Mouse (Mus musculus) limb, embryonic 11.5 days (tissue): ENCODE measurements around the gene Adra2c. TPM values are rescaled to one million over a fixed set of nuclear protein-coding genes. Genes with fewer than 3 reads are reported as not detected.
A peak's percentile ranks its signal among the peaks of the same experiment; 100 is the strongest.

Experiments used
- ATAC-seq: fragments of 200-750 bp; cut with Nextera tagmentation; 2 replicates; pipeline ENCODE4 v1.8.0; 2017; ENCODE audit warnings: low read depth; ENCODE audit not compliant: insufficient number of reproducible peaks, low FRiP score, low TSS enrichment
- DNase-seq: peaks from one replicate; pipeline ENCODE4 v3.0.0-alpha.2; 2015; ENCODE audit warnings: low spot score
- H3K27ac ChIP-seq: fragments of 300-500 bp; sonication (generic); replicated peaks from 2 replicates; pipeline ENCODE4 v1.5.1; 2014; ENCODE audit warnings: low read depth, mild to moderate bottlenecking, low read length
- H3K27me3 ChIP-seq: fragments of 300-500 bp; sonication (generic); 2 replicates; pipeline ENCODE4 v1.6.1; 2014; ENCODE audit warnings: mild to moderate bottlenecking, low read length, mixed read lengths; ENCODE audit not compliant: control insufficient read depth, insufficient read depth
- H3K36me3 ChIP-seq: fragments of 300-500 bp; sonication (generic); 2 replicates; pipeline ENCODE4 v1.6.1; 2014; ENCODE audit warnings: mild to moderate bottlenecking, low read length, moderate library complexity, mixed read lengths; ENCODE audit not compliant: control insufficient read depth, insufficient read depth
- H3K4me1 ChIP-seq: fragments of 300-500 bp; sonication (generic); 2 replicates; pipeline ENCODE4 v1.6.1; 2014; ENCODE audit warnings: low read length, mixed read lengths; ENCODE audit not compliant: control insufficient read depth, insufficient read depth
- H3K4me2 ChIP-seq: fragments of 300-500 bp; sonication (generic); 2 replicates; pipeline ENCODE4 v1.6.1; 2014; ENCODE audit warnings: low read depth, mild to moderate bottlenecking, moderate library complexity; ENCODE audit not compliant: severe bottlenecking
- H3K4me3 ChIP-seq: fragments of 300-500 bp; sonication (generic); 2 replicates; pipeline ENCODE4 v1.5.1; 2014; ENCODE audit warnings: low read depth, low read length
- H3K9ac ChIP-seq: fragments of 300-500 bp; sonication (generic); 2 replicates; pipeline ENCODE4 v1.6.1; 2014; ENCODE audit warnings: mild to moderate bottlenecking, low read length
- H3K9me3 ChIP-seq: fragments of 300-500 bp; sonication (generic); 2 replicates; pipeline ENCODE4 v1.6.1; 2016; ENCODE audit warnings: low read length; ENCODE audit not compliant: control insufficient read depth
- WGBS: fragments of 180-500 bp; shearing (Covaris S2); extraction: QIAGEN DNeasy Blood & Tissue Kit; methylation state at CpG from one replicate; pipeline ENCODE4 v1.1.7; 2014; 5-methylcytosine and 5-hydroxymethylcytosine counted together
- polyA plus RNA-seq: library from polyadenylated mRNA; unstranded; fragments of >200 nt; fragmentation: Nextera tagmentation; extraction: Ambion mirVana; gene quantifications from 2 replicates; pipeline ENCODE4 v1.2.1, GENCODE M21; 2014

The Adra2c gene
- polyA plus RNA-seq, 1 experiment from 2014 or later: not detected

DNA sequence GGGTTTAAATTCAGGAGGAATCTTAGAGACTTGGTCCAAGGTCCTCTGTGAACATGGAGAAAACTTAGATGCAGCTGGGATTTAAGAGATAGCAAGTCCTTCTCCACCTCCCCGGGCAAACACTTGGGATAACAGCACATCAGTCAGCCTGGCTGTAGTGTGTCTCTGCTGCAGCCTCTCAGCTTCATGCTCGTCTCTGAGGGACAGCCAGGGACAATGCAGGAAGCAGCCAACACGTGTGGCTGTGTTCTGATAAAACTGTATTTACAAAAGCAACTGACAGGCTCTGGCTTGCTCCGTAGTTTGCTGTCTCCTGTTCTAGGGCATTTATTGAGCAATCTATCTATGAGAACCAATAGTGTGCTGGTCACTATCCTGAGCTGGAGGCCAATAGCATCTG, 14.4 kb upstream of the Adra2c start:
- no peak for ATAC-seq
- no peak overlapping the region for H3K4me3 ChIP-seq
- no peak overlapping the region for H3K4me2 ChIP-seq
- no peak overlapping the region for H3K27ac ChIP-seq
- H3K9me3 ChIP-seq: no peaks in the 10 kb centered on the region
- WGBS: 47% methylated on average over 4 of the region's 4 CpGs
- no peak for DNase-seq
- H3K4me1 ChIP-seq: no peaks in the 10 kb centered on the region
- no peaks in the 10 kb centered on the region for H3K27me3 ChIP-seq
- H3K36me3 ChIP-seq: no peaks in the 10 kb centered on the region
- no peak overlapping the region for H3K9ac ChIP-seq

DNA sequence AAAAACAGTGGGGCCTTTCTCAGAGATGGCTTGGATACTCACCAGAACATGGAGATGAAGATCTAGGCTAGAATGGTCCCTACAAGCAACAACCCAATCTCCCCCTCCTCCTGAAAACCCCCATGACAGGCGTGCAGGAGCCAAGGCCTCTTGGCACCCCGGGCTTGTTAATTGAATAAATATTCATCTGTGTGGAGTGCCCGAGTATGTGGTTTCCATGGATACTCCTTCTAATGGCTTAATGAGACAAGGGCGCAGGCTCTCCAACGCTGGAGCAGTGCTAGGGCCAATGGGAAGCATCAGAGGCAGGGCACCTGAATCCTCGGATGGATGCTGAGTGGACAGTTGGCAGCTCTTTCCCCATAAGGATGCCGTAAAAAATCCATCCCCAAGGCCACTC, 10.6 kb upstream of the Adra2c start:
- no peak overlapping the region for H3K4me2 ChIP-seq

GRCm38 (mm10) chr5:35275356-35275755, 2.8 kb upstream of the Adra2c start:
- peaks cover 41% of the 10 kb centered on the region for H3K27me3 ChIP-seq
- WGBS: 72% methylated on average over 11 of the region's 11 CpGs

More for the DNA sequence above, 10.6 kb upstream of the Adra2c start:
- Histone ChIP-seq H3K9me3 (no peaks in the 10 kb centered on the region), H3K4me1 (no peaks in the 10 kb centered on the region), H3K27me3 (no peaks in the 10 kb centered on the region), H3K36me3 (no peaks in the 10 kb centered on the region), H3K27ac (no peak overlapping the region), H3K4me3 (no peak overlapping the region), H3K9ac (no peak overlapping the region)
- DNase-seq (no peak), ATAC-seq (no peak)
- WGBS: 67% methylated on average over 7 of the region's 7 CpGs

GRCm38 (mm10) chr5:35278741-35279695, 899 bp downstream of the Adra2c start:
- ATAC-seq (no peak), DNase-seq (peak; percentile 60)
- under 1% methylated on average over 108 of the region's 118 CpGs for WGBS
- peak overlapping the region; percentile 35 for H3K4me3 ChIP-seq
- H3K9me3 ChIP-seq: no peaks in the 10 kb centered on the region
- 0 out of 2 replicates have a peak overlapping the region, but pooled peaks have one; percentile 7 for H3K9ac ChIP-seq
- peaks cover 70% of the 10 kb centered on the region for H3K27me3 ChIP-seq
- H3K4me1 ChIP-seq: peaks cover 10% of the 10 kb centered on the region; the same call in 1 of the 2 replicates
- no peaks in the 10 kb centered on the region for H3K36me3 ChIP-seq
- H3K27ac ChIP-seq: no peak overlapping the region
- H3K4me2 ChIP-seq: peak overlapping the region; percentile 87

More at GRCm38 (mm10) chr5:35275356-35275755, 2.8 kb upstream of the Adra2c start:
- H3K4me3 ChIP-seq: no peak overlapping the region
- DNase-seq (no peak), ATAC-seq (no peak)
- H3K27ac ChIP-seq: no peak overlapping the region
- no peaks in the 10 kb centered on the region for H3K9me3 ChIP-seq
- no peaks in the 10 kb centered on the region for H3K36me3 ChIP-seq
- H3K4me2 ChIP-seq: no peak overlapping the region
- H3K9ac ChIP-seq: no peak overlapping the region
- peaks cover 7% of the 10 kb centered on the region; the same call in 1 of the 2 replicates for H3K4me1 ChIP-seq

DNA sequence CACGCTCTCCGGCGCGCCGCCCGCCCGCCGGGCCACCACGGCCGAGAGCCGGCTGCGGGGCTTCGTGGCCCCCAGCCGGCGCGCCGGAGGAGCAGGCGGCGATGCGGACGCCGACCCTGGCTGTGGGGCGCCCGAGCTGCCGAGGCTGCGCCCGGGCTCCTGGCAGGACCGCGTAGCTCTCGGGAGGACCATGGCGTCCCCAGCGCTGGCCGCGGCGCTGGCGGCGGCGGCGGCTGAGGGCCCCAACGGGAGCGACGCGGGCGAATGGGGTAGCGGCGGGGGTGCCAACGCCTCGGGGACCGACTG, 1.5 kb downstream of the Adra2c start:
- 1% methylated on average over 35 of the region's 49 CpGs for WGBS
- Histone ChIP-seq H3K27me3 (peaks cover 70% of the 10 kb centered on the region), H3K4me1 (peaks cover 10% of the 10 kb centered on the region; the same call in 1 of the 2 replicates), H3K9ac (no peak overlapping the region), H3K9me3 (no peaks in the 10 kb centered on the region), H3K36me3 (no peaks in the 10 kb centered on the region), H3K27ac (no peak overlapping the region), H3K4me2 (peak overlapping the region; percentile 87), H3K4me3 (peak overlapping the region; percentile 35)
- ATAC-seq (no peak), DNase-seq (no peak)

DNA sequence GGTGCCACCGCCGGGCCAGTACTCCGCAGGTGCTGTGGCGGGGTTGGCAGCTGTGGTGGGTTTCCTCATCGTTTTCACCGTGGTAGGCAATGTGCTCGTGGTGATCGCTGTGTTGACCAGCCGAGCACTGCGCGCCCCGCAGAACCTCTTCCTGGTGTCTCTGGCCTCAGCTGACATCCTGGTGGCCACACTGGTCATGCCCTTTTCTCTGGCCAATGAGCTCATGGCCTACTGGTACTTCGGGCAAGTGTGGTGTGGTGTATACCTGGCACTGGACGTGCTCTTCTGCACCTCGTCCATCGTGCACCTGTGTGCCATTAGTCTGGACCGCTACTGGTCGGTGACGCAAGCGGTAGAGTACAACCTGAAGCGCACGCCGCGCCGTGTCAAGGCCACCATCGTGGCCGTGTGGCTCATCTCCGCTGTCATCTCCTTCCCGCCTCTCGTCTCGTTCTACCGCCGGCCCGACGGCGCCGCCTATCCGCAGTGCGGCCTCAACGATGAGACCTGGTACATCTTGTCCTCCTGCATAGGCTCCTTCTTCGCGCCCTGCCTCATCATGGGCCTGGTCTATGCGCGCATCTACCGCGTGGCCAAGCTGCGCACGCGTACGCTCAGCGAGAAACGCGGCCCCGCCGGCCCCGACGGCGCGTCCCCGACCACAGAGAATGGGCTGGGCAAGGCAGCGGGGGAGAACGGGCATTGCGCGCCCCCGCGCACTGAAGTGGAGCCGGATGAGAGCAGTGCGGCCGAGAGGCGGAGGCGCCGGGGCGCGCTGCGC, 2.1 kb downstream of the Adra2c start:
- Histone ChIP-seq H3K27ac (no peak overlapping the region), H3K9me3 (no peaks in the 10 kb centered on the region), H3K4me1 (peaks cover 10% of the 10 kb centered on the region; the same call in 1 of the 2 replicates), H3K9ac (no peak overlapping the region), H3K27me3 (peaks cover 70% of the 10 kb centered on the region), H3K4me2 (peak overlapping the region; percentile 87), H3K4me3 (peak overlapping the region; percentile 35), H3K36me3 (no peaks in the 10 kb centered on the region)
- WGBS: 4% methylated on average over 75 of the region's 75 CpGs
- ATAC-seq (no peak), DNase-seq (peak; percentile 41)

GRCm38 (mm10) chr5:35280783-35281165, 2.7 kb downstream of the Adra2c start:
- DNase-seq (peak; percentile 27), ATAC-seq (no peak)
- Histone ChIP-seq H3K4me2 (peak overlapping the region; percentile 36), H3K9me3 (no peaks in the 10 kb centered on the region), H3K4me1 (peaks cover 10% of the 10 kb centered on the region; the same call in 1 of the 2 replicates), H3K27ac (no peak overlapping the region), H3K36me3 (no peaks in the 10 kb centered on the region), H3K27me3 (peaks cover 70% of the 10 kb centered on the region), H3K4me3 (peak overlapping the region; percentile 21), H3K9ac (no peak overlapping the region)
- WGBS: 6% methylated on average over 34 of the region's 40 CpGs

DNA sequence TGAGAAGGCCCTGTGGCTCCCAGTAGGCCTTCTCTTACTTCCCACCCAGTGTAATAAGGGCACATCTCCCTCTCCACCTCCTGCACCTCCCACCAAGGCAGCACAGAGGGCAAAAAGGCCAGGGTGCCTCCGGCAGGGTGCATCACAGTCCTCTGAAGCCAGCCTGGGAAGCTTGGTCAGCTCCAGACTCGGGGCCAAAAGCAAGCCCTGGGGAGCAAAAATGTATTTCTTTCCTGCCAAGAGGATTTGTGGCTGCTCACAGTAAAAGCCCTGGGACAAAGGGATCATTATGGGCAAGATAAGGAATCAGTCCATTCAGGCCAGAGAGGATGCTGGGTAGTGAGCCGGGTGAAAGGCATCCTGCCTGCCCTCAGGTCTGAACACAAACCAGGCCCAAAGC, 7.2 kb downstream of the Adra2c start:
- ATAC-seq (no peak), DNase-seq (no peak)
- Histone ChIP-seq H3K9ac (no peak overlapping the region), H3K4me2 (no peak overlapping the region), H3K27ac (no peak overlapping the region), H3K9me3 (no peaks in the 10 kb centered on the region), H3K36me3 (no peaks in the 10 kb centered on the region), H3K4me3 (no peak overlapping the region), H3K27me3 (peaks cover 30% of the 10 kb centered on the region), H3K4me1 (0 out of 2 replicates have a peak, but pooled peaks cover 4% of the 10 kb centered on the region)
- WGBS: 80% methylated on average over 3 of the region's 3 CpGs
